19 mouse cellular contexts compared by ENCODE assay signal in the genomic region with DNA sequence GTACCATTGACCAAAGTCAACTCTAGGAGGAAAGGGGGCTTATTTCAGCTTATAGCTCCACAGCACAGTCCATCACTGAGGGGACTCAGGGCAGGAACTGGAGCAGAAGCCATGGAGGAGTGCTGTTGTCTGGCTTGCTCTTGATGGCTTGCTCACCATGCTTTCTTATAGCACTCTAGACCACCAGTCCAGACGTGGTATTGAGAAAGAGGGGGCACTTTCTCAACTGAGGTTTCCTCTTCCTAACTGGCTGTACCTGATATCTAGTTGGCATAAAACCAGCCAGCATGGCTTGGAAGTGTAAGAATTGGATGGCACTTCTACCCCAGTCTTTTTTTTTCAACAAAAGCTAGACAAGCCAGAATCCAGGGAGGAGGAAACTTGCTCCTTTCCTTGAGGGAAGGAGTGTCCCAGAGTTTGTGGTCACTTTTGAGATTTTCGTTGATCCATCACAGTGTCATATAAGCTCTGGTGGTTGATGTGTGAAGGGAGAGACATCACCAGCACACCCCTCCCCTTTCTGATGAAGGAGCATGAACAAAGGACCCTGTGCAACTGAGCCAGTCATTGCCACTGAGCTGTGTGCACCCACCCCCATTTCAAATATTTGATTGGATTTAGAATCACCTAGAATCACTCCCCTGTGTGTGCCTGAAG. TPM values are rescaled to one million over a fixed set of nuclear protein-coding genes. Genes with fewer than 3 reads are reported as not detected.
DNase-seq lines count a peak whose midpoint lies in the region; ATAC-seq and TF ChIP-seq lines count a peak whose summit lies in the region.
"Had no signal": no experiment of that assay in that cellular context is flagged by ENCODE, and none has a peak within 500 bp of the region (broad histone marks: within the 10 kb centered on the region; RNA-seq: fewer than 3 reads in every experiment).

No protein-coding gene starts in this region.

- no peaks in the 10 kb centered on the region; the same call in 1 of the 2 replicates for H3K79me2 ChIP-seq in heart, adult 2 months (replicated peaks; ENCODE audit: control insufficient read depth, insufficient read depth, low read length)
- H3K79me2 ChIP-seq in liver, adult 2 months (ENCODE audit: control insufficient read depth, insufficient read depth, low read length): peaks cover 35% of the 10 kb centered on the region

- no peaks in the 10 kb centered on the region; the same call in none of the 2 replicates for H3K4me1 ChIP-seq in heart, adult 2 months (ENCODE audit: control insufficient read depth, insufficient read depth, low read length)
- H3K4me1 ChIP-seq in liver, adult 2 months (ENCODE audit: control insufficient read depth, insufficient read depth, low read length): peaks cover 11% of the 10 kb centered on the region; the same call in 1 of the 2 replicates
- H3K4me1 ChIP-seq in liver, postnatal 0 days (ENCODE audit: insufficient read depth): peaks cover 13% of the 10 kb centered on the region
- no peaks in the 10 kb centered on the region for H3K4me1 ChIP-seq in forebrain, embryonic 16.5 days (replicated peaks; ENCODE audit: control insufficient read depth, insufficient read depth, low read length)
- H3K4me1 ChIP-seq: embryonic facial prominence, embryonic 13.5 days had no signal

- no peak overlapping the region for H3K9ac ChIP-seq in heart, adult 2 months (ENCODE audit: low read depth, low read length)
- no peak overlapping the region for H3K9ac ChIP-seq in liver, adult 2 months (ENCODE audit: low read depth, low read length)
- no peak overlapping the region for H3K9ac ChIP-seq in liver, postnatal 0 days (replicated peaks)
- no peak overlapping the region for H3K9ac ChIP-seq in forebrain, embryonic 16.5 days (replicated peaks; ENCODE audit: low read depth, low read length)
- H3K9ac ChIP-seq: embryonic facial prominence, embryonic 13.5 days; forebrain, embryonic 12.5 days; forebrain, postnatal 0 days; hindbrain, embryonic 13.5 days had no signal

- H3K27me3 ChIP-seq in heart, adult 2 months (ENCODE audit: control insufficient read depth, insufficient read depth, low read length): no peaks in the 10 kb centered on the region
- no peaks in the 10 kb centered on the region for H3K27me3 ChIP-seq in liver, adult 2 months (ENCODE audit: control insufficient read depth, insufficient read depth, low read length)
- no peaks in the 10 kb centered on the region for H3K27me3 ChIP-seq in liver, postnatal 0 days (ENCODE audit: insufficient read depth, low read length)
- H3K27me3 ChIP-seq in forebrain, embryonic 16.5 days (replicated peaks; ENCODE audit: control insufficient read depth, insufficient read depth, low read length): no peaks in the 10 kb centered on the region
- H3K27me3 ChIP-seq: embryonic facial prominence, embryonic 13.5 days; forebrain, embryonic 12.5 days; hindbrain, embryonic 13.5 days had no signal

- no peak for TF ChIP-seq POLR2A in heart, adult 2 months (IDR thresholded peaks at IDR 0.05; ENCODE audit: insufficient read depth, low read depth, low read length)
- TF ChIP-seq POLR2A in liver, adult 2 months (IDR thresholded peaks at IDR 0.05; ENCODE audit: extremely low read depth, insufficient read depth, low read length): no peak

- ATAC-seq in liver, postnatal 0 days: no peak
- ATAC-seq in hematopoietic stem cell, adult 5-6 weeks (replicated peaks in 1 of 2; ENCODE audit: insufficient read depth in 1 of 2, low FRiP score in 2 of 2, low TSS enrichment in 1 of 2, low read depth in 1 of 2, poor library complexity in 2 of 2, severe bottlenecking in 2 of 2): peak; percentile 12 to 42; a peak in 1 of 4 replicates
- no peak for ATAC-seq in forebrain, embryonic 16.5 days
- ATAC-seq: forebrain, postnatal 0 days; hindbrain, postnatal 0 days had no signal

- DNase-seq in heart, adult 2 months: no peak
- no peak for DNase-seq in heart, postnatal 14 days
- DNase-seq in liver, adult 2 months (ENCODE audit: extremely low read depth, low read depth, low spot score): peak; percentile 37
- DNase-seq in liver, postnatal 0 days: no peak
- no peak for DNase-seq in right cerebral cortex, adult 18-20 months
- DNase-seq: adrenal gland, adult 8-10 months; cerebellum, adult 8-10 months; cerebellum, postnatal 14 days; forebrain, postnatal 0 days; gastrocnemius, postnatal 14 days; heart, postnatal 4 days; kidney, adult 11 months; kidney, adult 9 months had no signal

- H3K27ac ChIP-seq in heart, adult 2 months: peak overlapping the region; percentile 26
- no peak overlapping the region for H3K27ac ChIP-seq in liver, adult 2 months (replicated peaks; ENCODE audit: insufficient read depth, low read depth, low read length)
- no peak overlapping the region for H3K27ac ChIP-seq in liver, postnatal 0 days (ENCODE audit: low read depth)
- H3K27ac ChIP-seq in forebrain, embryonic 16.5 days (ENCODE audit: low read length): no peak overlapping the region
- H3K27ac ChIP-seq: embryonic facial prominence, embryonic 13.5 days; forebrain, embryonic 12.5 days; hindbrain, embryonic 13.5 days; hindbrain, postnatal 0 days had no signal

- no peaks in the 10 kb centered on the region for H3K9me3 ChIP-seq in liver, postnatal 0 days (ENCODE audit: low read length)
- no peaks in the 10 kb centered on the region for H3K9me3 ChIP-seq in forebrain, embryonic 16.5 days (ENCODE audit: control insufficient read depth, low read length)
- H3K9me3 ChIP-seq: embryonic facial prominence, embryonic 13.5 days; forebrain, embryonic 12.5 days; hindbrain, embryonic 13.5 days had no signal

- H3K4me2 ChIP-seq in liver, postnatal 0 days (ENCODE audit: low read depth, low read length): no peak overlapping the region
- no peak overlapping the region for H3K4me2 ChIP-seq in forebrain, embryonic 16.5 days (ENCODE audit: low read length)
- H3K4me2 ChIP-seq: embryonic facial prominence, embryonic 13.5 days; forebrain, embryonic 12.5 days; hindbrain, embryonic 13.5 days had no signal

- no peak overlapping the region for H3K4me3 ChIP-seq in heart, adult 2 months
- H3K4me3 ChIP-seq in liver, adult 2 months (ENCODE audit: insufficient read depth, low read depth, low read length): no peak overlapping the region
- H3K4me3 ChIP-seq in liver, postnatal 0 days (ENCODE audit: low read depth, low read length): no peak overlapping the region
- no peak overlapping the region for H3K4me3 ChIP-seq in forebrain, embryonic 16.5 days (replicated peaks; ENCODE audit: low read length)
- H3K4me3 ChIP-seq: embryonic facial prominence, embryonic 13.5 days; forebrain, embryonic 12.5 days; hindbrain, embryonic 13.5 days had no signal

- TF ChIP-seq EP300 in heart, adult 2 months (IDR thresholded peaks at IDR 0.05; ENCODE audit: insufficient read depth, low read depth, low read length): no peak
- TF ChIP-seq EP300 in liver, postnatal 0 days (IDR thresholded peaks at IDR 0.05; ENCODE audit: low read depth): no peak

- intact Hi-C loops in heart, adult 2 months (cut with DNase I): no loop called here
- intact Hi-C loops in heart, postnatal 14 days (cut with DNase I): no loop called here

- 56% methylated on average over 2 of the region's 2 CpGs for whole genome bisulfite sequencing in heart, adult 2 months
- 59% methylated on average over 2 of the region's 2 CpGs for WGBS in liver, adult 2 months
- 50% methylated on average over 2 of the region's 2 CpGs for WGBS in liver, postnatal 0 days (ENCODE audit: insufficient replicate concordance)
- 83% methylated on average over 2 of the region's 2 CpGs for WGBS in forebrain, embryonic 16.5 days

- H3K36me3 ChIP-seq in heart, adult 2 months (ENCODE audit: control insufficient read depth, insufficient read depth, low read length): peaks cover 13% of the 10 kb centered on the region
- H3K36me3 ChIP-seq in liver, adult 2 months (ENCODE audit: control insufficient read depth, insufficient read depth, low read length): peaks cover 10% of the 10 kb centered on the region
- no peaks in the 10 kb centered on the region for H3K36me3 ChIP-seq in liver, postnatal 0 days (replicated peaks; ENCODE audit: insufficient read depth, low read length)
- H3K36me3 ChIP-seq in forebrain, embryonic 16.5 days (ENCODE audit: control insufficient read depth, insufficient read depth): no peaks in the 10 kb centered on the region
- H3K36me3 ChIP-seq: embryonic facial prominence, embryonic 13.5 days; forebrain, embryonic 12.5 days; hindbrain, embryonic 13.5 days had no signal

- no peak for TF ChIP-seq CTCF in heart, adult 2 months (IDR thresholded peaks at IDR 0.05)
- TF ChIP-seq CTCF in liver, adult 2 months (IDR thresholded peaks at IDR 0.05; ENCODE audit: low read depth, low read length): no peak
- TF ChIP-seq CTCF in liver, postnatal 0 days (IDR thresholded peaks at IDR 0.05; ENCODE audit: low read depth): no peak

RNA-seq across cellular contexts. Expression of gene Hsdl2, which starts 6.0 kb away (rescaled TPM):
- total RNA-seq in heart, adult 2 months (2021): 100 to 1,000 TPM; 211 to 225 TPM
- 84.0 and 186 TPM in 2 replicates for polyA plus RNA-seq in heart, adult 2 months (2012; rRNA removed)
- 100 to 1,000 TPM; 247 to 266 TPM for total RNA-seq in heart, postnatal 14 days (2021)
- 60.8 and 68.9 TPM in 2 replicates for total RNA-seq in liver, adult 2 months (2014; rRNA removed)
- polyA plus RNA-seq in liver, adult 2 months (2012; rRNA removed): 25.8 and 31.7 TPM in 2 replicates
- polyA plus RNA-seq in liver, postnatal 0 days (2015; fragmentation: Nextera tagmentation; extraction: Ambion mirVana): 58.9 and 61.6 TPM in 2 replicates
- 30.5 and 33.6 TPM in 2 replicates for total RNA-seq in hematopoietic stem cell, adult 5-6 weeks (2017)
- polyA plus RNA-seq in forebrain, embryonic 16.5 days (2015; fragmentation: Nextera tagmentation; extraction: Ambion mirVana): 19.5 and 23.1 TPM in 2 replicates

RNA-seq across cellular contexts. Expression of gene Ptbp3, which starts 38.2 kb away (rescaled TPM):
- 10 to 100 TPM; 25.0 to 27.0 TPM for total RNA-seq in heart, adult 2 months (2021)
- polyA plus RNA-seq in heart, adult 2 months (2012; rRNA removed): 13.2 and 23.3 TPM in 2 replicates
- 10 to 100 TPM; 44.2 to 46.5 TPM for total RNA-seq in heart, postnatal 14 days (2021)
- total RNA-seq in liver, adult 2 months (2014; rRNA removed): 52.6 and 56.4 TPM in 2 replicates
- 19.6 and 24.1 TPM in 2 replicates for polyA plus RNA-seq in liver, adult 2 months (2012; rRNA removed)
- polyA plus RNA-seq in liver, postnatal 0 days (2015; fragmentation: Nextera tagmentation; extraction: Ambion mirVana): 35.6 and 36.3 TPM in 2 replicates
- 215 and 216 TPM in 2 replicates for total RNA-seq in hematopoietic stem cell, adult 5-6 weeks (2017)
- polyA plus RNA-seq in forebrain, embryonic 16.5 days (2015; fragmentation: Nextera tagmentation; extraction: Ambion mirVana): 15.9 and 17.1 TPM in 2 replicates

RNA-seq across cellular contexts. Expression of gene E130308A19Rik, which starts 38.7 kb away (rescaled TPM):
- 1 to 10 TPM; 6.5 to 7.2 TPM for total RNA-seq in heart, adult 2 months (2021)
- 3.8 and 5.6 TPM in 2 replicates for polyA plus RNA-seq in heart, adult 2 months (2012; rRNA removed)
- 1 to 10 TPM; 7.8 to 9.5 TPM for total RNA-seq in heart, postnatal 14 days (2021)
- total RNA-seq in liver, adult 2 months (2014; rRNA removed): 1.5 and 3.7 TPM in 2 replicates
- 2.3 and 2.6 TPM in 2 replicates for polyA plus RNA-seq in liver, adult 2 months (2012; rRNA removed)
- polyA plus RNA-seq in liver, postnatal 0 days (2015; fragmentation: Nextera tagmentation; extraction: Ambion mirVana): 5.4 and 5.5 TPM in 2 replicates
- 9.4 TPM in 2 replicates for total RNA-seq in hematopoietic stem cell, adult 5-6 weeks (2017)
- polyA plus RNA-seq in forebrain, embryonic 16.5 days (2015; fragmentation: Nextera tagmentation; extraction: Ambion mirVana): 24.6 and 29.8 TPM in 2 replicates

Comparison
In these comparisons a context has a peak if more than half of its experiments do, and no peak if none do; other contexts are left out.
1. ATAC-seq: peak in hematopoietic stem cell, adult 5-6 weeks (2 of 2); none in liver, postnatal 0 days (single experiment) and forebrain, embryonic 16.5 days (single experiment).